Mouse (Mus musculus) layer of hippocampus, adult 2 months (tissue): Measurements from ENCODE around the gene Hdac5. TPM values are rescaled to one million over a fixed set of nuclear protein-coding genes. Genes with fewer than 3 reads are reported as not detected.
A peak's percentile ranks its signal among the peaks of the same experiment; 100 is the strongest.

Experiments used
- DNase-seq, 2 experiments: peaks; one replicate each; pipeline ENCODE4 v3.0.0; 2022; ENCODE audit warnings: low spot score in 2 of 2
- H3K27ac ChIP-seq: fragments of 200-600 bp; 2 replicates; pipeline ENCODE4 v1.8.1; 2022
- H3K4me3 ChIP-seq: fragments of 200-600 bp; 2 replicates; pipeline ENCODE4 v1.8.1; 2022; ENCODE audit warnings: mild to moderate bottlenecking
- CTCF ChIP-seq: fragments of 200-600 bp; conservative IDR thresholded peaks from 2 replicates; pipeline ENCODE4 v1.8.1; 2022; ENCODE audit warnings: antibody characterized with exemption, mild to moderate bottlenecking, moderate library complexity
- total RNA-seq, 2 experiments: library from RNA; stranded (reverse); gene quantifications; 2 replicates each; pipeline ENCODE4 v1.2.3; 2021

Gene Hdac5
- total RNA-seq, 2 experiments from 2014 or later: 233 to 243 TPM

GRCm38 (mm10) chr11:102217876-102218430 is 12.0 kb downstream of the Hdac5 start:
- peak overlapping the region; percentile 95 for H3K27ac ChIP-seq
- peak overlapping the region; percentile 57 for H3K4me3 ChIP-seq
- no peak for DNase-seq
- no peak for TF ChIP-seq CTCF

- H3K4me3 ChIP-seq: peak overlapping the region; percentile 57
These were observed 12.6 kb downstream of the Hdac5 start for GRCm38 (mm10) chr11:102217396-102217795.

GRCm38 (mm10) chr11:102216886-102217240 is 13.1 kb downstream of the Hdac5 start:
- H3K4me3 ChIP-seq: peak overlapping the region; percentile 40
- peak overlapping the region; percentile 60 for H3K27ac ChIP-seq
- TF ChIP-seq CTCF: no peak
- no peak for DNase-seq

More at GRCm38 (mm10) chr11:102217396-102217795, 12.6 kb downstream of the Hdac5 start:
- TF ChIP-seq CTCF: no peak
- peak overlapping the region; percentile 95 for H3K27ac ChIP-seq
- DNase-seq: no peak

- no peak for DNase-seq
- H3K27ac ChIP-seq: peak overlapping the region; percentile 60
- peak overlapping the region; percentile 40; the same call in 1 of the 2 replicates for H3K4me3 ChIP-seq
- TF ChIP-seq CTCF: no peak
These were observed 13.7 kb downstream of the Hdac5 start for GRCm38 (mm10) chr11:102216056-102216885.

- Histone ChIP-seq H3K27ac (peak overlapping the region; percentile 60), H3K4me3 (peak overlapping the region; percentile 2; the same call in 1 of the 2 replicates)
- TF ChIP-seq CTCF: no peak
These were observed 14.5 kb downstream of the Hdac5 start for GRCm38 (mm10) chr11:102215511-102215910.

DNA sequence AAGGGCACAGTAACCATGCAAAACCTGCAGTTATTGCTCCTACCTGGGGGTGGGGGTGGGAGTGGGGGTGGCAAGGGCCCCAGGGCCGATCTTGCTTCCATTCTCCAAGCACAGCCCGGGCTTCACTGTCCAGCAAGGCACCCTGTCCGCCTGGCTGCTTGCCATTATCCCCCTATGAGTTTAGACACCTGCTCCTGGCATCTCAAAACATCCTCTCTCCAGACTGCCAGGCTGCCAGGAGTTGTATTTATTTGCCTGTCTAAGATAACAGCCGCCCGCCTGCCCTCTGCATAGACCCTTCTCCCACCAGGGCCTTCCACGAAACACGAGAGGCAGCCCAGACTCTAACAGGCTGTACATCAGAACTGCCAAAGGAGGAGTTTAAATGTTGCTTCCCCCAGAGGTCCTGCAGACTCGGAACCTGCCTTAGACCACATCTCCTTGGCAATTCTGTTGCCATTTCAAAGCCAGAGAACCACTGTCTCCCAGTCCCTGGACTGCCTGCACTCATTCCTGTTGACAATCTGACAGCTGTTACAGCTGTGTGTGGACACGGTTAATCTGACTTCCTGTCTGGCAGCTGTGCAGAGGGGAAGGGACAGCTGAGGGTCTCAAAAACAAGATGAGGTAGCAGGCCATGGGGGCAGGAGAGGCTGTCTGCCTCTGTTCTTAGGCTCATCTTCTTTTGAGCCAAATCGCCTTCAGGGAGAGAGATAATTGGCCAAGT is 15.4 kb downstream of the Hdac5 start:
- Histone ChIP-seq H3K4me3 (no peak overlapping the region), H3K27ac (peak overlapping the region; percentile 60; the same call in 1 of the 2 replicates)
- no peak for DNase-seq
- no peak for TF ChIP-seq CTCF

More at GRCm38 (mm10) chr11:102215511-102215910, 14.5 kb downstream of the Hdac5 start:
- DNase-seq: no peak

DNA sequence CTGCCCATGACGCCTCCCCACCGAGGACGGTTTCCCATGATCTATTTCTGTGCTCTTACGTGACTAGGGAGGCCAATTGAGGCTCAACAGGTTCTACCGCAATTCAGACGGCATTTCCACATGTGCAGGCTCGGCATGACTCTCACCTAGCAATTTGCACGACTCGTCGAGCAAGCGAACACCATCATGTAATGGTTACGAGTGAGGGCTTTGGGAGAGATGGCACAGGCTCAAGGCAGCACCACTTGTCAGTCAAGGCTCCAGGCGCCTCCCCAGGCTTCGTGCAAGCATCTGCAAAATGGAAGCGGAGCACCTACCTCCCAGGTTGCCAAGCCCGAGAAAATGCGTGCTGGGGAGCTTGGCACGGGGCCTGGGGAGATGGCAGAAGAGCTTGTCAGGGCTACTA is 18.0 kb downstream of the Hdac5 start:
- DNase-seq: no peak
- TF ChIP-seq CTCF: no peak
- Histone ChIP-seq H3K27ac (0 out of 2 replicates have a peak overlapping the region, but pooled peaks have one; percentile 18), H3K4me3 (no peak overlapping the region)

DNA sequence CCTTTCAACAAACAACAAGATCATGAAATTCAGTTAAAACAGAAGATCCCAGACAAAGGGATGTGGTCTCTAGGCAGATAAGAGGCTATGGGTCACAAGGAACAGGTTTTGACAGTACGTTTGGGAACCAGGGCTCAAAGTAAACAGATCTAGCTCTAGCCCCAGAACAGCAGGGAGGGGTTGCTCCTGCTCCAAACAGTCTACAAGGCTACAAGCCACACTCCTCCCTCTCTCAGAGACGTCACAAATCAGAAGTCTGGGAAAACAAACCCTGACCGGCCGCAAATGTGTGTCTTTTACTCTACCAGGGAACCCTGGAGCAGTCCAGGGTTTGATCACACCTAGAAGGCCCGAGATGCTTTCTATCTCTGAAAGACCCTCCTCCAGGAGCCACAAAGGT is 19.0 kb downstream of the Hdac5 start:
- H3K4me3 ChIP-seq: no peak overlapping the region
- no peak for TF ChIP-seq CTCF

GRCm38 (mm10) chr11:102210185-102210584 is 19.8 kb downstream of the Hdac5 start:
- no peak for TF ChIP-seq CTCF
- no peak for DNase-seq
- peak overlapping the region; percentile 53; the same call in 1 of the 2 replicates for H3K27ac ChIP-seq
- H3K4me3 ChIP-seq: no peak overlapping the region

More for the DNA sequence above, 19.0 kb downstream of the Hdac5 start:
- H3K27ac ChIP-seq: peak overlapping the region; percentile 18; the same call in 1 of the 2 replicates
- DNase-seq: no peak

- Histone ChIP-seq H3K4me3 (no peak overlapping the region), H3K27ac (peak overlapping the region; percentile 53; the same call in 1 of the 2 replicates)
- no peak for DNase-seq
- peak; percentile 78 for TF ChIP-seq CTCF
These were observed 20.2 kb downstream of the Hdac5 start for GRCm38 (mm10) chr11:102209742-102210141.

DNA sequence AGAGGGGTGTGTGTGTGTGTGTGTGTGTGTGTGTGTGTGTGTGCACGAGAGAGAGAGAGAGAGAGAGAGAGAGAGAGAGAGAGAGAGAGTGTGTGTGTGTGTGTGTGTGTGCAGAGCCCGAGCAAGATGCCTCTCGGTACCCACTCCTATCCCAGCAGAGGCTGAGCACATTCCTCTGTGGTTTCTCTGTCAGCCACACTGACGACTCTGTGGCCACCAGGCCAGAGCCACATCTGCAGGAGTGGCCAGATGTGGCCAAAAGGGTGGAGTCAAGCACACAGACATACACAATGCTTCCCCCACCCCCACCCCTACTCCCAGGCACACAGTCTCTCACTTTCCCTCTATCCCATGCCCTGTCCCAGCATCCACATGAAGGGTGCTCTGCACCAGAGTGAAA is 21.1 kb downstream of the Hdac5 start:
- no peak for TF ChIP-seq CTCF
- Histone ChIP-seq H3K27ac (peak overlapping the region; percentile 53; the same call in 1 of the 2 replicates), H3K4me3 (no peak overlapping the region)
- DNase-seq: no peak

DNA sequence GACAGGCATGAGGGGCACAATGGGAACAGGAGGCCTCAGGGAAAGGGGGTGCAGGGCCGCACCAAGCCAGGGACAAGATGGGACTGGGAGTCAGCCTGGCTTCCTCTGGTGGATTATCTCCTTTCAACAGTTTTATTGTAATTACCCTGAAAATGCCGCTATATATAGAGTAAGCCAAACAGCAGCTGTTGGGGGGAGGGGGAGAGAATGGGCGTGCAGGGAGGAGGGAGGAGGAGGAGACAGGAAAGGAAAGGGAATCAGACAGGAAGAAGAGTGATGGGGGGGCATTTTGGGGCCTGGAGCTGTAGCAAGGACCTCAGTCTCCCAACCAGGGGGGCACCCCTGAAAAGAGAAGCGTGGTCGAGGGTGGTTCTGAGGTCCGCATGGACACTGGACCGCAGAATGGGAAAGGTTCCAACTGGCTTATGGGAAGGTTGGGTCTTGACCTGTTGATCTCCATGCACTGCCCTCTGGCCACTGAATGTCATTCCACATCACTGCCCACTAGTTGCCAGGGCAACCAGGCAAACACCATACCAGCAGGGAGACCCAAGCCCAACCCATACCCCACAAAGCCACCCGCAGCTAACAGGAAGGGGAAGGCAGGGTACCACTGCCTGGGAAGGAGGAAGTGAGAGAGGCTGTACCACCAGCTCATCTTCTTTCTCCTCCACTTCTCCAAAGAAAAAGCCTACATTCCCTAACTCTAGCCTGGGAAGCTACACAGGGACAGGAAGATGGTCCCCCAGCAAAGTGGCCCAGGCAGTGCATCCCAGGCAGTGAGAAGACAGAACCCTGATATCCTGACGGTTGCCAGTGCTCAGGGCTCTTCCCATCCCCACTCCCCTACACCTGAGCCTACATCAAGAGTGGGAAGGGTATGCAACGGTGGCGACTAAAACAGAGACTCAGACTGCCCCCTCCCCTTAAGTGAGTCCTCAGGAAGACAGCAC is 21.9 kb downstream of the Hdac5 start:
- H3K4me3 ChIP-seq: no peak overlapping the region; the same call in 1 of the 2 replicates
- peak; percentile 74 to 78 for DNase-seq
- peak overlapping the region; percentile 70 for H3K27ac ChIP-seq
- no peak for TF ChIP-seq CTCF
